Mouse (Mus musculus) ovary, postnatal 10 days (tissue): Measurements from ENCODE around the gene Golga7b.

Source experiments
- DNase-seq: peaks from one replicate; pipeline ENCODE4 v3.0.0; 2022; ENCODE audit warnings: low spot score

Golga7b gene

DNA sequence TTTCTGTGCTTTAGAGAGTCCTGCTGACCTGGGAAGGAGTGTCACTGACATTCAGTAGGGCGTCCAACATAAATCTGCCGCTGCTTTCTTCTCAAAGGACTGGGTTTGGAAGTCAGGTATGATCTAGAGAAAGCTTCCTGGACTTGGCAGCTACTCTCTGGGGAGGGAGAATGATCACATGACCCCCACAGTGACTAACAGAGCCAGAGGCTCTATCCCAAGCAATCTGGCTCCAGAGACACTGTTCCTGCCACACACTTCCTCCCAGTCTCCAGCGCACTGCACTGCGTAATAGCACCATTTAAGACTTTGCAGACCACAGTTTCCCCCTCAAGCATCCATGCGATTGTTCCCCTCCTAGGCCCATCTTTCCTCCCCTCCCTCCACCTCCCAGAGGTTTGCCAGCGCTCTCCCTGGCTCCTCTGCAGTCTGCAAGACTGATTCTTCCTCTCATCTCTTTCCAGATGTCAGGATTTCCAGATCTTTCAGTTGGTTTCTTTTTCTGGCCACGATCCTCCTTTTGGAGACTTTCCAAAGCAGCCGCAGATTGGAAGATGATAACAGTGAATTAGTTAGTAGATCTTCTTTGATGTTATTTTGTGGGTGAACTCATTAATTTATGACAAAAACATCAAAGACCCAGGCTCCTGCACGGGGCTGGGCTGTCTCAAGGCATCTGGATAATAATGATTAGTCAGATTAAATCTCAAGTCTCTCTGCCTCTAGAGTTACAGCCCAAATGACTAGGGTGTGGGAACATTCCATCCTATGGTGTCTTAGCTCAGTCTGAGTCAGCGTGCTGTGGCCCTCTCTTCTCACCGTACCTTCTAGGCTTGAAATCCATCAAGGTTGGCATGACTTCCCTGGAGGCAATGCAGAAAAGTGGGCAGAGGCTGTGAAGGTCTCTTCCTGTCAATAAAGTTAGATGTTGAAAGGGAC, 2.9 kb downstream of the Golga7b start:
- DNase-seq = no peak

DNA sequence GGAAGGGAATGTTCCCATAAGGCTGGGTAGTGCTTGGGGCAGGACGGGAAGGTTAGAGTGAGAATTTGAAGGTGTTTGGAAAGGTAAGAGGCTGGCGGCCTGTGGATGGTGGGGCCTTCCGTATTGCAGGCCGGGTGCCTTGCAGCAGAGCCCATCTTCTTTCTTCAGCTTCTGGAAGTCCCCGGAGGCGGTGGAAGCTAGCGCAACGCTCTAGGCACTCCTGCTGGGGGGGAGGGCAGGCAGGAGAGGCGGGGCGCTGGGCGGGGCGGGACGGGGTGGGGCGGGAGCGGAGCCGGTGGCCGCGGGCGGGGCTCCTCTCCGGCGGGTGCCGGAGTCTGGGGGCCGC, 8.0 kb downstream of the Golga7b start:
- DNase-seq = no peak

DNA sequence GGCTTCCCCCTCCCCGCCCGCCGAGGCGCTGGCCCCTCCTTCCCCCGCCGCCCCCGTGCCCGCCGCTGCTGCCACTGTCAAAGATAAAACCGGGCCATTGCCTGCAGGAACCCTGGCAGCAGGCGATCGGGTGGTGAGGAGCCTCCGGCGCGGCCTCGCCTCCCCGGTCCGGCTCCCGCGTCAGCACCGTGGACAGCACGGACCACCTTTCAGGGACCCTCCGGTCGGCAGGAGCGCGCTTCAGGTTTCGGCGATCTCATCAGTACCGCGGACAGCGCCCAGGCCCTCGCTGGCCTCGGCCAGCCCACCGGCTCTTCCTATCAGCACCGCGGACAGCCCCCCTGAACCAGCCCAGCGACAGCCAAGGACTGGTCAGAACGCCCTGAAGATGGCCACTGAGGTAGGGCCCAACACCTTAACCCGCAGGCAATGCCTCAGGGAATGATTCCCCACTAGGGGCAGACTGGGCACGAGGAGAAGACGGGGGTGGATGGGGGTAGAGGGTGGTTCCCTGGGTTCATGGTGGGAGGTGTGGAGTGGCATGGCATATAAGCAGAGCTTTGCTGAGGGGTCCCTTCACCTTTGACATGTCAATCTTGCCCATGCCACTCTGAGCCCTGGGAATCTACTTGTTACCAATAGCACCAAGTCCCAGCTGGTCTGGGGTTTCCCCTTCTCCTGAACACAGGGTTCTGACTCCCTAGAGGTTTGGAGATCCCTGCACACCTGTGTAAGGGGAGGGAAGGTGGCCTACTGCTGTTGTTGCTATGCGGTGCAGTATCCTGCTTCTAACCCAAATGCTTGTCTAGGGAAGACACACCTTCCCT, 8.6 kb downstream of the Golga7b start:
- peak; percentile 79 for DNase-seq

DNA sequence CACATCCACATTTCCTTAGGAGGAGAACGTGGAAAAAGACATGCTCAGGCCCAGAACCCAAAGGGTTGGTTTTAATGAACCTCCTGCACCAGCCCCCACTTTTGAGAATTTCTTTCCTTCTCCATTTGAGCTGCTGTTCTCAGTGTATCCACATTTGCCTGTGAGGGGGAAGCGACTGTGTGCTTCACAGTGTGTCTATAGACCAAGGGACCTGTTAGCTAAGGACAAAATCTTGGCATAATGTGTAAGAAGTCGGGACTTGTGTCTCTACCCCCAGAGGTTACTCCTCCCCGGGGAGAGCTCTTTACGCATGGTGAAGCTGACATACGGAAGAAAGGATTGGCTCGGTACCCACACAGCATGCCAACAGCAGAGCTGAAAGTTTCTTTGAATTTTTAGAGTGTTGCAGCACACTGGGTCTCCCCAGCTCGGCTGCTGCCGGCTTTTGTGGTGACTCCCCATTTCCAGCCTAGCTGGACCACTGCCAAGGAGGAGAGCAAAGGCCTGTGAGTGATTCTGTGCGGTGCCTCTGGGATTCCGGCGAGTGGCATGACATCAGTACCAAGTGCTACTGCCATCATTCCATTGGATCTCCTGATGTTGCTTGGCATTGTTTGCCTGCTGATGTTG, 9.4 kb downstream of the Golga7b start:
- no peak for DNase-seq

DNA sequence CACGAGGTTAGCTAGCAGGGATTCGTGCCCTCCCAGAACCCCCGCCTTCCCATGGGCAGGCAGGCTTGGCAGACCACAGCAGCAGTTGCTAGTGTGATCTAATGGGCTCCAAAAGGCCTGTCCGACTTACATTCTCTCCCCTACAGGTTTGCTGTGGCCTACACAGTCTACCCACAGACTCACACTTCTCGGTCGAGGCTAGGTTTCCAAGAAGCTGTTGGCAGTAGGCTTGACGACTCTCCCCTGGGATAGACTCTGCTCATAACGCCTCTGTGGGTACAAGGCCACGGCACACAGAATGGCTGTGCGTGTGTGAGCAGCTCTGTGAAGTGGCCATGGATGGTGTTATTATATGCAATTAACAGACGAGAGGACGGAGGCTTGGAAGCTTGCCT, 9.9 kb downstream of the Golga7b start:
- no peak for DNase-seq

DNA sequence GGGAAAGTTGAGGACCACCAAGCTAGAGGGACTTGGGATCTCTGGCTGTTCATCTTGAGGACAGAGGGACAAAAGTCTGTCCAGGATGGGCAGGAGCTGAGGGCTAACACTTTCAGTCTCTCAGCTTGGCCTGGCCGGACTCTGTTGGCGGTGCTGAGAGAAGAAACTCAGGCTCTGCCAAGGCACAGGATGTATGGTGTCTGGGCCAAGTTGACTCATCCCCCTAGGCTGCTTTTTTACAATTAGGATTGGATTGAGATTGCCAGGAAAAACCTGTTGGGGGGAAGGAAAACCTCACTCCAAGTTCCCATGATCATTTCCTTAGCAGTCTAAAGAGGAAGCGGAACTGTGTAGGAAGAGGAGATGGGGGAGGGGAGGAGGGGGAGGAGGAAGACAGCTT, 10.7 kb downstream of the Golga7b start:
- DNase-seq = no peak

DNA sequence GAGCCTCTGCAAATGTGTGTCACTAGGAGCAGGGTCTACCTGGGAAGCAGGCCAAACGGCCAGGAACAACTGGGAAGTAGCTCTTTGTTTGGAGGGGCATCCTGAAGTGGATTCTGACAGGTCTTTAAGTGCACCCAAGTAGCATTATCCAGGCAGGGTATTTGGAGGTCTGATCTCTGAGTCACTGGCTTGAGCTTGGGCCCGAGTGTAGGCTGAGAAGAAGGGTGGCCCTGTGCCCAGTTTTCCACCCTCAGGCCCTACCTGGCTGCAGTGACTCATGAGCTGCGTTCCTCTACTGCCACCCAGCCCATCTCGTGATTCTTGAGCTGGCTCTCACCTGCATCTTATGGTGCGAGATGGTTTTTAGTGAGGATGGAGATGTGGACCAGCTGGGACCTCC, 11.2 kb downstream of the Golga7b start:
- no peak for DNase-seq

DNA sequence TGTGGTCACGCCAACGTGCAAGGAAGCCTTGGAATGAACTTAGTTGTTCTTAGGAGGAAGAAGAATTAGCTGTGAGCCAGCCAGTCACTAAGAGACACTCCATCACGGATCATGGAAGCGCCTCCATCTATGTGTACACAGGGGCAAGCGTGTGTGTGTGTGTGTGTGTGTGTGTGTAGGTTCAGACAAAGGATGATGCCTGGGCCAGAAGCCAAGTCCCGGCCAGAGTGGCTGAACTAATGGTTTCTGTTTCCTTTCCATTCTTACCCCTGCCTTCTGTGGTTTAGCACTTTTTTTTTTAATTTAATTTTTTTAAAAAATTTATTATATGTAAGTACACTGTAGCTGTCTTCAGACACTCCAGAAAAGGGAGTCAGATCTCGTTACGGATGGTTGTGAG, 13.1 kb downstream of the Golga7b start:
- no peak for DNase-seq

DNA sequence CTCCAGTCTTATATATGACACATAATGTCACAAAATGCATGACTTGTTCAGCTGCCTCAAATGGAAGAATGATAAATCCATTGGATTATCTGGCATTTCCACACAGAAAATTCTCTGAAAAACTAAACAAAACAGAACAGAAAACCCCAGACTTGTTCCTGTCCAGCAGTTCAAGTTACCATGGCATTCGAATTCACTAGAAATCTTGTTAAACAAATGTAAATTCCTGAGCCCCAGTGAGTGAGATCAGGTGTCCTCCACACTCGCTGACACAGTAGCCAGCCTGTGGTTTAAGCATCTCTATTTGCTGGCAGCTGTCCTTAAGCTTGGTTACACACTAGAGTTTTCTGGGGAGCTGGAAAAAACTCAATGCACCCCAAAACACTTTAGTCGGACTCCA, 16.1 kb downstream of the Golga7b start:
- DNase-seq = no peak

DNA sequence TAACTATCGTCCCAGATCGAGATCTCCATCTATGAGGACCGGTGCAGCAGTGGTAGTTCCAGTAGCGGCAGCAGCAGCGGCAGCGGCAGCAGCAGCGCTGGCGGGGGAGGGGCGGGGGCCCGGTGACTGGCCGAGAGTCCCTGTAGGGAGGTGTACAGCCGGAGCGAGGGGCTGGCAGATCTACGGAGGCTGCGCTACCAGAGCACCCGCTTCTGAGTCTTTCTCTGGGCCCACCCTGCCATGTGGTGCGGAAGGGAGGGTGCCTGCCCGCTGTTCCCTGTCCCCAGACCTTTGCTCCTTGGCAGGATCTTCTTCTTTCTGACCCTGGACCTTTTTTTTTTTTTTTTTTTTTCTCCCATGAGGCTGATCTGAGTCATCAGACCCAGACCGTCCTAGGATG, 21.0 kb downstream of the Golga7b start:
- no peak for DNase-seq

DNA sequence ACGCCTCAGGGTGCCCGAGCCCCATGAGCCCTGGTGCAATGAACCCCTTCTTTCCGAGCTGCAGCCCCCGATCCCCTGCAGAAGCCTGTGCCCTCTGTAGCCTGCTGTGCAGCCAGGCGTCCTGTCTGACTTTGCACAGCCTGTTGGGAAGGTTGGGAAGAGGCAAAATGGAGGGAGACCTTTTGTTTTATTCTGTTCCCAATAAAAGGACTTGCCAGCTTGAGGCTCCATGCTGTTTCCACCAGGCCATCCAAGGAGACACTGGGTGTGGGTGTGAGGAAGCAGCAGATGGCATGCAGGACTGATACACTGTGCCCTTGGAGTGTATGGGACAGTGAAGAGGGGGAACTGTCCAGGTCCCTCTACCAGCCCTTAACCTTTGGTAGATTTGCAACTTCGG, 22.7 kb downstream of the Golga7b start:
- no peak for DNase-seq

DNA sequence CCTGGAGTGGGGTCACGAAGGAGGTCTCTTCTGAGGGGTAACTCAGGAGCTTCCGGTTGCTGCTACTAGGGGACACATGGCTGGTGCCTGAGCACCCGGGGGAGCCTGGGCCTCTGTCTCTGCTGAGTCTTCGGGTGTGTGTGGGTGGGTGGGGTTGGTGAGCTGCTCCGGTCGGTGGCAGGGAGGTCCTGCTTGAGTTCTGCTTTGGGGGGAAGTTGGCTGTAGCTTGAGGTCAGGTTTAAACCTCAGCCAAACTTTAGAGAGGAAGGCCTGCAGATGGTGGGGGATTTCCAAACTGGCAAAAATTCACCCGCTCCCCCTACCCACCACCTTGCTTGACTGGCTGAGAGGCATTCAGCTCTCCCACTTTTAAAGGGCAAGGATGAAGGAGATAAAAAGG, 23.8 kb downstream of the Golga7b start:
- DNase-seq = no peak

DNA sequence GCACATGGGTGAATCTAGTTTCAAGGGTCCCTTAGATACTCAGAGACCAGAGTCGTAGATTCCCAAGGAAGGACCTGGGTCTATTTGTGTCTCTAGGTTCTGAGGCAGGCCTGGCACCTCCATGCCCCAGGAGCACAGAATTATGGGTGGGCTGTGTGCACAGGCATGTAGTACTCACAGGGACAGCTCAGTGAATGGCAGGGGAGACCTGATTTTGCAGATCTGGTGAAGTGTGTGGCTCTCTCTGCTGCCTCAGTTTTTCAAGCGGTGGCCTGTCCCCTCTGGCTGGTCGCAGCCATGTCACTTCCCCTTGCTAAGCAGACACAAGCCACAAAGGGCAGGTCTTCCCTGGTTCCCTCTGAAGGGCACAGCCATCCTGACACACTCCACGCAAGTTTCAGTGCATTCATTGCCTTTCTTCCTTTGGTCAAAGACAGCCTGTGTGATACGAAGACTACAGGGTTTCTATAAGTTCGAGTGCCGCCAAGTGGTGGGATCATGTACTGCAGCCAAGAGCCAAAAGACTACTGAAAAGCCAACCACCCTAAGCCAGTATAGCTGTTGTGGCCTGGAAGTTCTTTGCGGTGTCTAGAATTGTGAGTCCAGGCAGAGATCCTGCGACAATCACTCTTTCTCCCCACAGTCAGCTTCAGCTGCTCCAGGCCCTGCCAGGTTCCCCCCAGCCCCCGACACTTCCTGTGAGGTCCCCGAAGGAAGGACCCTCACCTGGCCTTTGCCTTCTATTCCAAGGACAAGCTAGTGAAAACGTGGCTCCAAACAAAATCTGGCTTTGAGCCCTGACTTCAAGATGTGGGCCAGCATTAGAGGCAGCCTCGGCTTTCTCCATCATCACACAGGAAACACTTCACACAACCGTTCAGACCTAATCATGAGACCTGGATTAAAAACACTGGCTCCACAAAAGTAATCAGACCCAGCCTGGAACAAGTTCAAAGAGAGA, 24.9 kb downstream of the Golga7b start:
- peak; percentile 59 for DNase-seq

DNA sequence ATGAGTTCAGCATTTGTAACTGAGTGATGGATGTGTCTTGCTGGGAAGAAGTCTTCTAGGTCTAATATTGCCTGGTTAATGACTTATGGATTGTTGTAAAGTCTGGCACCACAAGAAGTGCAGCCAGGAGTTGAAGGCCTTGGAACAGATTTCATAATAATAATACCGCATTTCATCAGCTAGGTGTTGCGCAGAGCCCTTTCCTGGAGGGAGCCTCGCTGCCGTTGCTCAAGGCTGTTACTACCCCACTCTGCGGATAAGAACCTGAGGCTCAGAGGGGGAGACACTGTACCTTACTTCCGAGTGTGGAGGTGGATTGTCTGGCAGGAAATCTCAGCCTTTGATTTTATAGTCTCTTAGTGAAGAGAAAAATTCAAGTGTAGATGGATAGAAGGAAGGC, 29.9 kb downstream of the Golga7b start:
- no peak for DNase-seq

DNA sequence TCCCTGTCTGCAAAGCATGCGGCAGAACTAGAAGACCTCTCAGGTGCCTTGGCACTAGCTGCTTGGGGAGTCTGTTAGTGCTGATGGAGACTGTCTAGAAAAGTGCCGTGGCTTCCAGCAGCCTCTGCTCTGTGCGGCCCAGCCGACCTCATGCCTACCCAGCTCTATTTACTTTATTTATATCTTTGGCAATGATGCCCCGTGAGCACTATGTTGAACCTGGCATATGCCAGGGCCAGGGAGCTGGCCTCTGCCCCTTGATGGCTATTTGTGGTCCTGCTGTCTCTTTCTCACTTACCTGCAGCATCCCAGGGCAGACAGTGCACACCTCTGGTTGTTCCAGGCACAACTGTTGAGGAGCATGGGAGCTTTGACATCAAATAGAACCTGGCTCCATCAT, 31.1 kb downstream of the Golga7b start:
- no peak for DNase-seq

DNA sequence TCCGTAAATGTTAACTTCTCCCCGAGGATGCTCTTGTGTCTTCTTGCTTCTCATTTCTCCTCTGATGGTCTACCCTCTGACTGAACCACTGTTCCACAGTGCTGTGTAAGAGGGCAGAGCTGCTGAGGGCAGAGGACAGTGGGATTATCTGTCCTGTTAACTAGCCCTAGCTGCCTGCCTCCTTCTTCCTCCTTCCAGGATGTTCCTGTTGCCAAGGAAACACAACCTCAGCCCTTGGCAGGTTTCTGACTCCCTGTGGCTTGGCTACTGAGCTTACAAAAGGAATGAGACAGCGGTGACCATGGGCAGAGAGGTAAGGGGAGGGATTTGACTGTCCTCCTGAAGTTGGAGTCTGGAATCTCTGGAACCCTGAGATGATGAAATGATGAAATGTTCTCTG, 32.2 kb downstream of the Golga7b start:
- no peak for DNase-seq

DNA sequence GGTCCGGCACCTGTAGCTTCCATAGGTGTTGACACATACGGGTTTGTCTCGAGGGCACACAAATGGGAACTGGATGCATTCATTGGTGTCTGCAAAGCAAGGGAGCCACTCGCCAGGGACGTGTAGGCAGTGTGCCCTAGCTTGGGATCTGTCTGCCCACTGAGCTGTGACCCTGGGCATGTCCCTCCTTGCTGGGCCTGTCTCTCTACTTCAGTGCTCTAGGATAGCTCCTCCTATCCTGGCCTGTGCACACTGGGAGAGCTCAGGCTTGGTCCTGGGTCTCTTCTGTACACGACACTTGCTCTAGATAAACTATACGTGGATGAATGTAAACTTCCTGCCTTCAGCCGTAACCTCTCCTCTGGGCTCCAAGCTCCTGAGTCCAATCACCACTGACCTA, 36.8 kb downstream of the Golga7b start:
- no peak for DNase-seq

DNA sequence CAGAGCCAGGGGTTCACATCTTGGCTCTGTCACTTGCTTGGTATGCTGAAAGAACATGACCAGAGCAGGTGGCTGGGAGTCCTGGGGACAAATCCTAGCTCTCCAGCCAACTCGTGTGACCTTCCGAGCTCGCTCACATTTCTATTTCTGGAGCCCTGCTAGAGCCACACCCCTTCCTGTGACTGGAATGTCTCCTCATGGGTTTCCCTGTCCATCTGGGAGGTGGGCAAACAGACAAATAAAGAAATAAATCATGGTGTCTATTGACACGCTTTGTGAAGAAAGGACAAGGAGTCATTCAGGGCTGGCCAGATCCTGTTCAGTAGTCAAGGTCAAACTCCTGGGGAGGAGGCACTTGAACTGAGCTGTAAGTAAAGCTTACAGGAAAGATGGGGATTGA, 41.0 kb downstream of the Golga7b start:
- DNase-seq = no peak

DNA sequence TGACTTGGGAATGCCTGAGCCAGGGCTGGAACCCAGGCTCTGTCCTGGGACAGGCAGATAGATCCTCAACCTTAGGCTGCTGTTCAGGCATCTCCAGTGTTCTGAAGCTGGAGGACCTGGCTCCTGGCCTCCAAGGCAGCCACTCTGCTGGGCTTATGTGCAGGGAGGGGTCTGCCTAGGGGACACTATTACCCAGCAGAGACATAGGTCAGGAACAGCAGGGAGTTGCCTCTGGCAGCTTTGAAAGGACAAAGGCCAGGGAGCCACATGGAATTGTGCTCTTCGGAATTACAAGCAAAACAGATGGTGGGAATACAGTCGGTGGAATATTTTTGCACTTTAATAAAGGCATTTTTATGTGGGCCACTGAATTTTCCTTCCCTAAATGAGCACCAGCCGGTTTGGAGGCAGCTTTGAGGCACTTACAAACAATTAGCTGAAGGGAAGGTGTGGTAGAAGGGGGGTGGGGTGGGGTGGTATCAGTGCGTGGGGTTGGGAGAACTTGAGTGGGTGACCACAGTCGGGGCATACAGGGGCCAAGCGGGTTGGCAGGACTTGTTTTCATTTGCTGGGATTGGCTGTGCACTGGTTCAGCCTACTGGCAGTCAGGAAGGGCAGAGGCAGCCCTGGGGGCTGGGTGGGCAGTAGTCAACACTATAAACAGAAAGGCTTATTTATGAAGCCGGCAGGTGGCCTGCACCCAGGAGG, 43.7 kb downstream of the Golga7b start:
- no peak for DNase-seq

DNA sequence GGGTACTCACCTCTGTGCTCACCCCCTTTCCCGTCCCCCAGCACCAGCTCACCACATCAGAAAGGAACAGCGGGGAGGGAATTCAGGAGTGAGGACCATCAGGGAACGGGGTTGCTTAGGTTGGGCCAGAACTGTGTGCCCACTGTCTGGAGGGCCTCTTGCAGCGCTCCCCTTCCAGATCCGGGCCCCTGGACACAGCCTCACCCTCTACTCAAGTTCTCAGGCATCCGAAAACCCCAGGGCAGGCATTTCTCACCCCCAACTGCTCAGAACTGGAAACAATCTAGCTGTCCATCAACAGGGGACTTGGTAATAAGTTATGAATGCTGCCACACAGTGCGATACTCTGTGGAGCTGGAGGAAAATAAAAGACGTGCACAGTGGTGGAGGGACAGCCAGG, 44.7 kb downstream of the Golga7b start:
- DNase-seq = no peak

DNA sequence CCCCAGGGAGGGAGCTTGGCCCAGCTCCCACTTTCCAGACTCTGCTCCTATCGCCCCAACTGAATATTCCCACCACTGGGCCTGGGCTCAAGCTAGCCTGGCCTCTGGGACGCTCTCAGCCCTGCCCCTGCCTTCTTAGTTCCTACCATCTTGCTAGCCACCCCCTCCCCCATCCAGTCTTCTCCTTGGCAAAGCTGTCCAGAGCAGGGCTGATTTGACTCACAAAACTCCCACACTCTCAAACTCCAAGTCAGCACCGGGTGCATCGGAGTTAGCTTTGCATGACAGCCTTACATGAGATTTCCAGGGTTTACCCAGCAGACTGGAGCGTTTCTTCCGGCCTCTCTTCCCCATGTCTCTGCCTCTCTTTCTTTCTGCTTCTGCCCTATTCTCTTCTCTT, 45.8 kb downstream of the Golga7b start:
- DNase-seq = no peak
